Mouse (Mus musculus) lung, postnatal 0 days (tissue): ENCODE measurements around the gene Tomm40.

ENCODE experiments used
- CTCF ChIP-seq: IDR thresholded peaks from 2 replicates; pipeline ENCODE4 v1.5.1; 2016; ENCODE audit warnings: antibody characterized with exemption, mild to moderate bottlenecking
- EP300 ChIP-seq: IDR thresholded peaks from 2 replicates; pipeline ENCODE4 v1.6.1; 2016; ENCODE audit warnings: antibody characterized with exemption, mild to moderate bottlenecking, control low read depth

DNA sequence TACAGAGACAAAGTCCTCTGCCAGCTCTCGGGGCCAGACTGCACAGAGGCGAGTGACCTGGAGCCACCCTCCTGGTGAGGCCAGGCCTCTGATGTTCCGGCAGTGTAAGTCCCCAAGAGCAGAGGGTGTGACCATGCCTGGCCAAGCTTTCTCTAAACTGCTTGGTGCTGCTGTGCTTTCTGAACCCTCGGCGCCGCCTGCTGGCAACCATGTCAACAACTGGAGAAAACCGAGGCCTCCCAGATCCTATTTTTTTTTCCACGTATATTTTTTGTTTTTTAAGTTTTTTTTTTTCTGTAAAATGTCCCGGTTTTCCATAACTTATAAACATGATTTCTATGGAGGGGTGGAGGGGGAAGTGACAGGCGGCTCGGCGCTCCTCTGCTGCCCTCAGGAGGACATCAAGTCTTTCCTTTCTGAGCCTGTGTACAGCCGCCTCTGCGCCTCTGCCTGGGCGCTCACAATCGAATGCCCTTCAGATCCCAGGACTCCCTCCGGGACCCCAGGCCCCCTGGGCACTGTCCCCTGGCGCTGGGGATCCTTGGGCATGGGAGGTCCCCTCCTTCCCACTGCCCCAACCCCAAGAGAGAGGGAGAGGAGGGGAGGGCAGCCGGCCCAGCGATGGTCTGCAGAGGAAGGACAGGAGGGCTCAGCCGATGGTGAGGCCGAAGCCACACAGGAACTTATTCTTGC, 14.0 kb downstream of the Tomm40 start:
- TF ChIP-seq CTCF (peak; percentile 85), EP300 (peak; percentile 19; the same call in 1 of the 2 replicates)
